Mouse (Mus musculus): ENCODE results near the gene Cyb5b.

Cyb5b gene

GRCm38 (mm10) chr8:107233718-107234117 lies 83.3 kb downstream of the Cyb5b start:
- DNase-seq: no peak

Data from cerebellum, postnatal 25 days (tissue).